Mouse (Mus musculus) layer of hippocampus, adult 18-20 months (tissue): Measurements from ENCODE around the gene Akap5. TPM values are rescaled to one million over a fixed set of nuclear protein-coding genes. Genes with fewer than 3 reads are reported as not detected.

Experiments used
- DNase-seq, 2 experiments: peaks; one replicate each; pipeline ENCODE4 v3.0.0; 2022; ENCODE audit warnings: low spot score in 2 of 2
- total RNA-seq, 2 experiments: library from RNA; stranded (reverse); gene quantifications; 2 replicates each; pipeline ENCODE4 v1.2.3; 2021

Akap5 gene
- total RNA-seq, 2 experiments from 2014 or later: 57.9 to 61.0 TPM

DNA sequence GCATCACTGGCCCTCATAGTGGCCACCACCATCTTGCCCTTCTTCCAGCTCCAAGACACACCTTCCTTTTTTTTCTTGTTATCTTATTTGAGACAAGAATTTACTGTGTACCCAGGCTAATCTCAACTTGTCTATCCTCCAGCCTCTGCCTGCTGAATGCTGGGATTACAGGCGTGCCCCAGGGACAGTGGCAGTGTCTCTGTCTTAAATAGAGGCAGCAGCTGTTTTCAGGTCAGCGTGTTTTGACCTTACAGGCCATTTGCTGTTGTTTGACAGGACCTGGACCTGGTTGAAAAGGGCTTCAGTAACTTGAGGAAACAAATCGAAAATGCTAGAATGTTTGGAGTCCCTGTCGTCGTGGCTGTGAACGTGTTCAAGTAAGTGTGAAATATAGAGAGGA is 14.1 kb upstream of the Akap5 start:
- DNase-seq: no peak

DNA sequence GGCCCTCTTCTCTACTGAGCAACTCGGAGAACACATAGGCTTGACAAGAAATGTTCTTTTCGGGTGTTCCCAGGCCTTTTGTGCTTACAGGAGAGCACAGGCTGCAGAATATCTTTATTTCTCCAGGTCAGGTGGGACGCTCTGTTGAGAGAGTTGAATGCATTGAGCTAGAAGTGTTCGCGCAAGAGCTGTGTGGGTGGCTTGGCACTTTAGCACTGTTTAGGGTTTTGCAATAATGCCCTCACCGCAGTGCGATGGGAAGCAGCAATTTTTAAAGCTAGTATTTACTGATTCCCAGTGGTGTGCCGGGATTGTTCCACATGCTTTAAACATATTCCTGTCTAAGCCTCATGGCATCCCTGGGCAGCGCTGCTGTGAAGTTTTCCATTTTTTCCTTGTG is 13.5 kb upstream of the Akap5 start:
- no peak for DNase-seq

DNA sequence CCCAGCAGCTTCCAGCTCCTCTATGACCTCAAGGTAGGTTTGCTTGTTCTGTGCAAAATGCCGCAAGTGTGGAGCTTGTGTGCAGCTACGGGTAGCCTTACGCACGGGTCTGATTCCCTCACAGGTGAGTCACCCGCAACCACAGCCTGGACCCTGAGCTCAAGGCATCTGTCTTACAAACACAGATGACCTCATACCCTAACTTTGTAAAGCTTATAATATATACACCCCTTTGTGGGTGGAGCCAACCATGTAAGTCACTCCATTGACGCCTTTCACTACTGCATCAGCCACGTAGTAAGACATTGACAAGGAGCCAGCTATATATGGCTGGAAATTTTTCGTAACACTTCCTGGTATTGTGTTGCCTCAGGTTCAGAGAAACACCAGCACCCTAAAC is 12.7 kb upstream of the Akap5 start:
- DNase-seq: no peak

DNA sequence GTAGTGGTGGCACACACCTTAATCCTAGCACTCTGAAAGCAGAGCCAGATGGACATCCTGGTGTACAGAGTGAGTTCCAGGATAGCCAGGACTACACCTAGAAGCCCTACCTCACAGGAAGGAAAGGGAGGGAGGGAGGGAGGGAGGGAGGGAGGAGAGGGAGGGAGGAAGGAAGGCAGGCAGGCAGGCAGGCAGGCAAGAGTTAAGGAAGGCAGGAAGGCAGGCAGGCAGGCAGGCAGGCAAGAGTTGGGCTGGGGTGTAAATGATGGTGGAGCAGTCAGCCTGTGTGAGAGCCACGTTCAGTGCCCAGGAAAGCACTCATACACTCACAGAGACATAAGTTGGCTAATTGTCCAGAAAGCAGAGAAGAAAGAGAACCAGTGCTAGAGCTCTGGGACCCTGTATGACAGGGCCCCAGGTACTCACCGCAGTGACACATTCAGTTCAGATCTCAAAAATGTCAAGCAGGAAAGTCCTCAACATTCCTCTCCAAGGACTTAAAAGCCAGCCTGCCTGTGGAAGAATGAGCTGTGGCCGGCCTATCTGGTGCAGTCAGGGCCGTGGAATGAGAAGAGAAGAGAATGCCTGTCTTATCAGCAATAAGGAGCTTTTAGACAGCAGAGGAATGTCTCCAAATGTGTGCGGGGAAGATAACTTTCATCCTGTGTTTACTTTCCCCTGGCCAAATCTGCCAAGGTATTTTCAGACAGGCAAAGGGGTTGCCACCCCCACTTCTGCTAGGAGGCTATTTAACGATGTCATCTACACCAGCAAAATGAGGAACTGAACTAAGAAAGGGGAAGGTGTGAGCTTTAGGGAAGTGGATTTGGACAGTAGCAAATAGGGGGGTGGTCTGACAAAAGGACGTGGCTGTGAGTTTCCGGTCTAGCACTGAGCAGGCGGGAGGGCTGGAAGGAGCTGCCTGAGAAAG is 6.1 kb upstream of the Akap5 start:
- no peak for DNase-seq

DNA sequence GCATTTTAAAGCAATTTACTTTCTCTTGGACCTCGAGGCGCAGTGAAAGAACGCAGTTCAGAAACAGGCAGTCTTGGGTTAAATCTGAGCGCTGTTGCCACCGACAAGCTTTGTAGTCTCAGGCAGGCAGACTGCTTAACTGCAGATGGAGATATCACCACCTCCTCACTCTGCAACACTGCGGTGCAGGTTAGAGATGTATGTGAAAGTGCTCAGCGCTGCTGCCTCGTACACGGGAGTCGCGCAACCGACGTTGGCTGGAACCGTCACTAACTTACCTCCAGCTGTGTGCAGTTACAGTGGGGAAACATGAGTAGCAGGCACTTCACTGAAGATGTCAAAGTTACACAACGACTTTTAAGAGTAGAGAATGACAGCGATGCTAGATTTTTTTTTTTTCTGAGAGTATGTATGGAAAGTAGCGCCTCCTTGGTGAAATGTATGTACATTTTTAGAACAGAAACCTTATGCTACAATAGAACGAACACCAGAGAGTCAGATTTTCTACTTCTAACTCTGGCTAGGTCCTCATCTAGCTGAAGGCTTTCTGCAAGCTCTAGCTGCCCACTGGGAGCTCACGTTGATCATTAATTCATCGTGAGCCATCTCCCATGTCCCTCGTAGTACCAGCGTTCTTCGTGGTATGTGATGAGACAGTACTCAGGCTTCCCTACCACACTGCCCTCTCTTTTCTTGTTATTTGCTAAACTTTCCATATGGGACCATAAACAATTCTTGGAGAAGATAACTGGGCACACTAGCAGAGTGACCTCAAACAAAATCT is 1.9 kb downstream of the Akap5 start:
- peak in 1 of 2 experiments; percentile 48 for DNase-seq

DNA sequence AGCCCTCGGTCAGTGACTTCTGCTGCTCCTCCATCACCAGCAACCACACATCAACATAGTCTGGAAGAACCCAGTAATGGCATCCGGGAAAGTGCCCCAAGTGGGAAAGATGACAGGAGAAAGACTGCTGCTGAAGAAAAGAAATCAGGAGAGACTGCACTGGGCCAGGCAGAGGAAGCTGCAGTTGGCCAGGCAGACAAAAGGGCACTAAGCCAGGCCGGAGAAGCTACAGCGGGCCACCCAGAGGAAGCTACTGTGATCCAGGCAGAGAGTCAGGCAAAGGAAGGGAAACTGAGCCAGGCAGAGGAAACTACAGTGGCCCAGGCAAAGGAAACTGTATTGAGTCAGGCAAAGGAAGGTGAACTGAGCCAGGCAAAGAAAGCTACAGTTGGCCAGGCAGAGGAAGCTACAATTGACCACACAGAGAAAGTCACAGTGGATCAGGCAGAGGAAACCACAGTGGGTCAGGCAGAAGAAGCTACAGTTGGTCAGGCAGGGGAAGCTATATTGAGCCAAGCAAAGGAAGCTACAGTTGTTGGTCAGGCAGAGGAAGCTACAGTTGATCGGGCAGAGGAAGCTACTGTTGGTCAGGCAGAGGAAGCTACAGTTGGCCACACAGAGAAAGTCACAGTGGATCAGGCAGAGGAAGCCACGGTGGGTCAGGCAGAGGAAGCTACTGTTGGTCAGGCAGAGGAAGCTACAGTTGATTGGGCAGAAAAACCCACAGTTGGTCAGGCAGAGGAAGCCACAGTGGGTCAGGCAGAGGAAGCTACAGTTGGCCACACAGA is 4.1 kb downstream of the Akap5 start:
- DNase-seq: no peak

DNA sequence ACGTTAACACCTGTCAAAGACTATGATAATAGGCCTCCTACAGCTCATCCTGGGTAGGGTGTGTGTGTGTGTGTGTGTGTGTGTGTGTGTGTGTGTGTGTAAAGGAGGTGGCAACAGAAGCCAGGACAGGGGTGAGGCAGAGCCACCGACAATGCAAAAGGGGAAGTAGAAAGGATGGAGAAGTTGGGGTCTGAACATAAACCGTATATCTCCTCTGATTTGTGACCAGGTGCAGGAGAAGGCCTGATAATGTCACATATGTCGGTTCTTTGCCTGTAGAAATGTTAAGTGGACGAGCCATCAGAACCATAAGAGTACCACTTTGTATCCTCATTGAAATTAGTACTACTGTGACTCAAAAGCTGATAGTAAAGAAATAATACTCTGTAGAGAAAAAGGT is 9.0 kb downstream of the Akap5 start:
- DNase-seq: no peak

DNA sequence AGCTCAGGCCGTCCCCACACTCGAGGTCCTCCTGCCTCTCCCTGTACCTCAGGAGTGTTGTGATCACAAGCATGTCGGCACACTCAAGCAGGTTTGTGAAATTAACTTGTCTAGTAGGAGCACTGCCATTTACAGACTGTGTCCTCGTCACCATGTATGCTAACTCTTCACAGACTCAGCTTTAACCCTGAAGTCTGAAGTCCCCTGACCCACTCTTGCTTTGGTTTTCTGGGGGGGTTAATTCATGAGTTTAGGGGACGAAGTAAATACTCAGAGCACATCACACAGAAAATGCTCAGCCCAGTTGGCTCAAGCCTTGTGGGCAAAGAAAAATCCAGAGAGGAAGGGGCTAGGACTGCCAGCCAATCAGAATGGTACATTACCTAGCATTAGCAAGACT is 10.9 kb downstream of the Akap5 start:
- DNase-seq: no peak

DNA sequence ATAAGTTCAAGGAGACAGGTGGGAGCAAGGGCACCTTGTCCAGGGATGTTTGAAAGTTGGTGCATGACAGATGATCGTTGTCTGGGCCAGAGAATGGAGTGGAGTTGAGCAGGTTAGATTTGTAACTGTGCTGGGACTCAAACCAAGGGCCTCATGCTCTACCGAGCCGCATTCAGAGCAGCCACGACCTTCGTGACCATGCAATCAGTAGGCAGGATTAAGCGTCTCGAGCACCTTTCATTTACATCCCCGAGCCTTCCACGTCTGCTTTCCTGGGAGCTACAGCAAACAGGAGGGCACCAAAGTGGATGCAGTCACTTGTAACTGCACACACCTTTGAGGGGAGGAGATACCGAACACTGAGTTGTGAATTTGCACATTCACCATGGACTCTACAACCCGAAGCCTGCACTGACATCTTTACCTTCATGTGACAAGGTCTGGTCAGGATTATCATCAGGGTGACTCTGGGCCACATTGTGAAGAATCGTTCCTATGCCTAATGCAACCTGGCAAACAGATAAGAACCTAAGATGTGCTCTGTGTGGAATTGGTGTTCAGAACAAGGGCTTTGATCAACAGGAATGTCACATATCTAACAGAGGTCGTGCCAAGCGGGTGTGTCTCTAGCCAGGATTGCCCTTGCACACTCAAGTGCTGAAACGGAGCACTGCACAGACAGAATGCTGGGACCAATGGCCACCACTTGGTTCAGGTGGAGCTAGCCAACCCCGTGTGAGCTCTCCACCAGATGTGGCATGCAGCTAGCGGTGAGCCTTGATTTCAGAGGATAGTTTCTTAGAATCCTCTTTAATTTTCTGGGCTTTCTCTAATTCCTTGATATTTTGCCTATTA is 11.6 kb downstream of the Akap5 start:
- DNase-seq: no peak

DNA sequence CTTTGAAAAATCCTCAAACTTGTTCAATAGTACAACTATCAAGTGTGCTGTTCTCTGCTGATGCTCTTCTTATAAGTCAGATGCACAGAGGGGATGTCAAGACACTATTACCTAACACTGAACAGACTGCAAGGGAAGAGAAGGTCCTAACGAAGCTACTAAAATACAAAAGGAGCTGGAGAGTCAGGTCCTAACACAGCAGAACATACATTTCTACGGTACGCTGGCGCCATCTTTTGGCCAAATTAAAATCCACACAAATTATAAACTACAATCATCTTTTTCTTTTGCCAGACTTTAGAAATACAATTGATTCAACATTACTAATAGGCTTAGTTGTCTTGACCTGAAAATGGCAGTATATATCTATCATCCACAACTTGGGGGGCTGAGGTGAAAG is 16.4 kb downstream of the Akap5 start:
- peak; percentile 46 to 90 for DNase-seq

DNA sequence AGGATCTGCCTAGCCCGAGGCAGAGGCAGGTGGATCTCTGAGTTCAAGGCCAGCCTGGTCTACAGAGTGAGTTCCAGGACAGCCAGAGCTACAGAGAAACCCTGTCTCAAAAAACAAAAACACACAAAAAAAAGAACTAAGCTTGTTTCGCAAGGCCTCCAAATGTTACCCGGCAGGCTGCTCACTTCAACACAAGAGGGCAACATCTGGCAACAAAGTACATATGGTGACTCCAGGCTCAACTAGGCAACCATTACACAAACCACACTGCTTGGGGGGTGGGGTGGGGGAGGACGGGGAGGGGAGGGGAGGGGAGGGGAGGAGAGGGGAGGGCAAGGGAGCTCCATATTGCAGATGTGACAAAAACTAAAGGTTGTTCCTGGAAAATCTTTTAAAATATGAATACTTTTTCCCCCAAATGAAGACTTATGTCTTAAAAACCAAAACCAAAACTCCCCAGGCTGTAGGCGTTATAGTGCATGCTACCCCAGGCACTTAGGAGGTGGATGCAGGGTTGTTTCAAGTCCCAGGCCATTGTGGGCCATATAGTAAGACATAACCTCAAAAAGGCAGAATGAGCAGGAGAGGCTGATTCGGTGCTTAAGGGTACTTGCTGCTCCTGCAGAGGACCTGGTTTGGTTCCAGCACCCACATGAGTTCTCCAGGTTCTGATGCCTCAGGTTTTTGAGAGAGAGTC is 21.2 kb downstream of the Akap5 start:
- no peak for DNase-seq

DNA sequence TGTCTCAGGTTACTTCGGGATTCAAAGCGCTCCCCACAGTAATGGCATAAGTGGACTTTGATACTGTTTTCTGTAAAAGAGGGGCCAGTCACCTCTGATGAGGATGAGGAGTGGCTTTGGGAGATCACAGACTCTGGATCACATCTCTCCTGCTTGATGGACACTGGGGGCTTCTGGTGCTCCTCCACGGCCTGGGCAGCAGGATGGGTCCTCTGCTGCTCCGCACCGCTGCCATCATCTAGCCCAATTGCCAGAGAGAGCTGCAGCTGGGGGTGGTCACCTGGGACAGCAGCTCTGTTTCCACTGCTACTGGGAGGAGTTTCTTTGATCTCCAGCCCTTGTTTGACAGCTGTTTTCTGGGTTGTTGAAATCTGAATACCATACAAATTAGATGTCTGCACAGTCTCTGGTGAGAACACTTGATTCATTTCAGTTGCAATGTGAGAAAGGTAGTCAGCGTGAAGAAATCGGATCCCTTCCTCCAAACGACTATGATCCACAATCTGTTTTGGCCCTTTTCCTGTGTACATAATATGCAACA is 25.1 kb downstream of the Akap5 start:
- no peak for DNase-seq

DNA sequence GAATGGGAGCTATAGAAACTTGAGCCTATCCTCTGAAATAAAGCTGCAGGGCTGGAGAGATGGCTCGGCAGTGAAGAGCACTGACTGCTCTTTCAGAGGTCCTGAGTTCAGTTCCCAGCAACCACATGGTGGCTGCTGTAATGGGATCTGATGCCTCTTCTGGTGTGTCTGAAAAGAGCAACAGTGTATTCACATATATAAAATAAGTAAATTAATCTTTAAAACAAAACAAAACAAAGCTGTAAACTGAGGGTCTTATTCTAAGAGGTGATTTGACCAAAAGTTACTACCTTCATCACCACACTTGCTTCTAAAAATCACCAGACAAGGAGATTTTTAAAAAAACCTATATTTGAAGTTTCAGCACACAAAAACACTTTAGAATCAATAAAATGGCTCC is 36.2 kb downstream of the Akap5 start:
- no peak for DNase-seq

DNA sequence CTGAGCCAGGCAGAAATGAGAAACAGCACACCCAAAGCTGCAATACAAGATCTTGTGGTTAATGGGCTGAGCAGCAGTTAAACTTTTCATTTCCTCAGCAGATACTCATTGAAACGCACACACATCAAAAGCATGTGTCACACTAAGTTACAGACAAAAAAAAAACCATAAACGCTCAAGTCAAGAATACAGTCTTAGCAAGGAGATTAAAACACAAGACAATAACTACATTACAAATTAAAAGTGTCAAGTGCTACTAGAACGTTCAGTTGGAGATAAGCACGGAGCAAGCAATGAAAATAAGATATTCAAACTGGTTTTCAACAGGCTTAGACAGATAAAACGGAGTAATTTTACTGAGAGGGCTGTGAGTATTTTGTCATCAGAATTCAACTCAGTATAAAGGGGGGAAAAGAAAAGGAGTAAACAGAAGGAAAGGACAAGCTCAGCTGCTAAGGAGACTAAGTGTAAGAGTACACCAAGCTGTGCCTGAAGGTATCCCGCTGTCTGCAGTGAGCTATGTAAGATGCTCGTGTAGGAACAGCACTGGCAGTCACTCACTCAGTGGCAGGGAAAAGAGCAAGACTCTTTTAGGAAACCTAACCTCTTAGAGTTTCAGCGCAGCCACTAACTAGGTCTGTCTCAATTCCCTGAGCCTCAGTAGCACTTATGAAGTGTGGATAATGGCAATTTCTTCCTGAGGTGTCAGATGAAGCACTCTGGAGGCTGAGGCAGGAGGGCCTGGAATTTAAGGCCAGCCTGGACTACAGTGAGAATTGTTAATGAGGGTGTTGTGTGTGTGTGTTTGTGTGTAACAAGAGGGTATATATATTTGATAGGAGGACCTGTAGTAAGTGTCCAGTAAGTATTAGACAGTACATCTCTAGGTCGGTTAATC is 37.0 kb downstream of the Akap5 start:
- DNase-seq: no peak

DNA sequence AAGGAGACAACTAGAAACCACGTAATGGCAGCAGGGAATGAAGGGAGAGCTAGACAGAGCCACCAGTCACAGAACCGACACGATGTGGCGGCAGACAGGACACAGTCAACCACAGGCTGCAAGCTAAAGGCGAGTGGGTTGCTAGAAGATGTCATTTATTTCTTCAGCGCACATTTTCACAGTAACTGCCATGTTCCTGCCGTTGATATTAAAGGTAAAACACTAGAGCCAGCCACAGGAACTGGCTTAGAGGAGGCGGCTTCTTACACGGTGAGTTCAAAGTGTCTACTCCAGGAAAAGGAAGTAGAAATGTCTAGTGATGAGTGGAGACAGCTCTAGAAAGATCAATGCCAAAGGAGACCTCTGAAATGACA is 37.6 kb downstream of the Akap5 start:
- DNase-seq: no peak

DNA sequence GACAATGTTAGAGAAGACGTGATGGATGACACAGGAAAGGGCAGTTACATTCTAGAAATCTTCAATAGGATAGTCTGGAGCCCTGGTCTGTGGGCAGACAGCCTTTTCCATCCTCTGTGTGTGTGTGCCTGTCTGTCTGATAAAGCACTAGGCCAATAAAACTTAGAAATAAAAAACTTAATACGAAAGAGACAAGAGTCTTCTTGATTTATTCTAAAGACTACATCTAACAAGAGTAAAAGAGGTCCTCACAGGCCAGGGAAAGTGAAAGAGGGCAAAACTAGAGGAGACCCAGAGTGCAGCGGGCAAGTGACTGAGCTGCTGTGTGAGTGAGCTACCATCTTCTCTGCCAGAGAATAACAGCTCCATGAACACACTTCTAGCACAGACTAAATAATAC is 41.6 kb downstream of the Akap5 start:
- no peak for DNase-seq

DNA sequence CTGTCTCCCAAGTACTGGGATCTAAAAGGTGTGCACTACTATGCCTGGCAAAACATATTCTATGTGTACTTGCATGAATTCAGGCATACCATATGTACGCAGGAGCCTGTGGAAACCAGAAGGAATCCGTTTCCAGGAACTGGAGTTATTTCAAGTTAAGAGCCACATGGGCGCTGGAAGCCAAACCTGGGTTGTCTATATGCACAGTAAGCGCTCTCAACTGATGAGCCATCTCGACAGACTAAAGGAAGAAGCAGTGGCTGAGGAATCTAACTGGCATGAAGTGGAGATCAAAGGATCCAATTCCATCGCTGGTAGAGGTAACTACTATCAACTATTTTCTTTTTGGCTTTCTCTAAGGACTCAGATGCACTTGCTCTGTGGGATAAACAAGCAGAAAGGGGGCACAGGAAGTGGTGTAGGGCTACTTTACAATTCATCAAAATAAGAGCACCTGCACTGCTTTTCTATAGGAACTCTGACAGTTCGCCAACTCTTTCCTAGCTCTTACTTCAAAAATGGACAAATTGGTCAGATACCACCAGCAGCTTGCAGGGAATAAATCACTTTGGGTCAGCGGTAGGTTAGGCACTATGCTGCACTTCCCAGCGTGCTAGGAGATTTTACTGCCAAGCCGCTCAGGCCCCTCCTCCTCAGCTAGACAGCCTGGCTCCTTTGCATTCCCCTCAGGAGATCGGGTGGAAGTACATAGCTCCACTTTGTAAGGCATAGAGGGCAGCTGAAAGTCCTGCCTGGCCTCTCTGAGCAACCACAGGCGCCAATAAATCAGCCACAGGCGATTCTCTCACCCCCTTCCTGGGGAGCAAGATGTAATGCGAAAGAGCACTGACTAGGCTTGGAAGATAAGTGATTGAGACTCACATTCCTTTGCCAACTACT is 42.7 kb downstream of the Akap5 start:
- no peak for DNase-seq
